Mouse (Mus musculus): ENCODE results near the gene Rpl9-ps6.
"Not testable (repeated sequence)": the region's sequence is repeated elsewhere in the genome, so short reads cannot be mapped to it uniquely, and the experiment has no call there.

The Rpl9-ps6 gene

DNA sequence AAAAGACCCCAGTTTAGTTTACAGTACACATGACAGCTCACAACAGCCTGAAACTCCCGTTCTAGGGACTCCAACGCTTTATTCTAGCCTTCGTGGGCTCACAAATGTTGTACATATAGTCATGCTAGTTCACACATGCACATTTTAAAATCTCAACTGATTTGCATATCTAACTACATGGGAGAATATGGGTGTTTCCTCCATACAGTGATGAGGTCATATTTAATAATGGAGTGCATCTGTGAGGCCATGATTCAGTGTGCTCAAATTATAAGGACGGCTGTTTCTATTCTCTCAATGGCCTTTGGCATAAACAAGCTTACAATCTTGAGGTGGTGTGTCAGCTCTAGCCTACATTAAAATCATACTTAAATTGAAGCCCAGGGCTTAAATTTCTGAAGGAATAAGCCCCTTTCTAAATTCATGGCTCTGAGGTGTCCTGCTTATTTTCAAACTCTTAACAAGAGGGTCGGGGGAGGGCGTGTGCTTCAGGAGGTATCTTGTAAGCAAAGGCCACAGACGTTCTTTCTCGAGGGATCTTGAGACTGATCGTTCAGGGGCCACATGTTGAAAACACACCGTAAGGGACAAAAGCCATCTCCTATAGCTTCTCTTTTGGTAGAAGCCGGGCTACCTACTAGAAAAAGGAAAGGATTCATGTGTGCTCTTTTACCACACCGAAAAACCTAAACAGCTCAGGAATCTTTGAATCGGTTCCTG, 18.7 kb upstream of the Rpl9-ps6 start:
- in situ Hi-C loops (cut with MboI; ENCODE audit: low sequenced_read_pairs), result no loop called here

DNA sequence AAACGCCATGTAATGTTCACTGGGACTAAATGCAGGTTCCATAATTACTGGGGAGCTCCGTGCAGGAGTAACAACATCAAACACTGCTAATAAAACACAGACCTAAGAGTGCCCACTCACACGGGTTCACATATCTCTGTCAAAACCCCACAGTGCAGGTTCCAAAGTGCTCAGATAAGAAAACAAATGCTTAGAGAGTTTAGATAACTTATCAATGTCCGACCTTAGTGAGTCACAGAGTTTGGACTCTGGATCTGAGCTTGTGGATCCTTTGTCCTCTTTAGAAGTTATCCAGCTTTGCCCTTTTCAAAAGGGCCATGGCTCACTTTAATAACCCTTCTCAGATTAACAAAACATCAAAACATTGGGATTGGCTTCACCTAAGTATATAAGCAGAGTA, 15.1 kb upstream of the Rpl9-ps6 start:
- in situ Hi-C loops (cut with MboI; ENCODE audit: low sequenced_read_pairs), result no loop called here

DNA sequence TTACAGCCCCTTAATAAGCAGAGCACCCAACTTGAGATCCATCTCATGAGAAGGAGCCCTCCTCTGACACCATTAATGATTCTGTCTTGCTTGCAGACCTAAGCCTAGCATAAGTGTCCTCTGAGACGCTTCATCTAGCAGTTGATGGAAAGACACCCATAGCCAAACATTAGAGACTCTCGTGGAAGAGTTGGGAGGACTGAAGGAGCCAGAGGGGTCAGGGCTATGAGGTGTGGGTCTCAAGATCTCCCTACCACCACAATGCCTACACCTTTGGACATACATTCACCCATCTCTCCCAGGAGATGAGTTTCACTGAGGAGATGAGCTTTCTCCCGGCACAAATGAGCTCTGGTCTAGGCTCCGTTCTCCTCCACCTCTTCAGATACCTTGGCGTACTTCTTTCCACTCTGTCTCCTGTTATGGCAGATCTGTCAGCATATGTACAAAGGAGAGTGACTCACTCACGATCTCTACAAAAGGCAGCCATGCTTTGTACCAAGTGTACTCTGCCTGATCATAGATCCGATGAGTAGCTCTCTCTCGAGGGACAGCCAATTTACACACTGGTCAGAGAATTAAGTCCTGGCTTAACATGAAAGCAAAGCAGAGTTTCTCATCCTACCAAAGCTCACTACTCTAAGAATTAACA, 14.5 kb upstream of the Rpl9-ps6 start:
- in situ Hi-C loops (cut with MboI; ENCODE audit: low sequenced_read_pairs), result no loop called here

DNA sequence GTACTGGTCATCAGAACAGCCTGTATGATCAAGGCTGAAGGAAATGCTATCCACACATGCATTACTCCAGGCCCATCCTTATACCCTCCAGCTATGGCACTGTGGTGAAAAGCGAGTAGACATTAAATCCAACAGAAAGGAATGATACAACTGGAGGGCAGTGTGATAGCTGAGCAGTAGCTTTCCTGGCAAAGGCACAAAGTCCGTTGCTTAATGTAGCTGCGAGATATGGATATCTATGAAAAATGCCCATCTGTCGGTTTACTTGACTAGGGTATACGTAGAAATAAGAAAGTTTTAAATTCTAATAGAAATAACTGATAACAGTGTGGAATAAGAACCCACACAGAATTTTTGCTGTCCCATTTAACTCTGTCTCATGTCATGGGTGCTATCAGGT, 13.9 kb upstream of the Rpl9-ps6 start:
- in situ Hi-C loops (cut with MboI; ENCODE audit: low sequenced_read_pairs), result no loop called here

DNA sequence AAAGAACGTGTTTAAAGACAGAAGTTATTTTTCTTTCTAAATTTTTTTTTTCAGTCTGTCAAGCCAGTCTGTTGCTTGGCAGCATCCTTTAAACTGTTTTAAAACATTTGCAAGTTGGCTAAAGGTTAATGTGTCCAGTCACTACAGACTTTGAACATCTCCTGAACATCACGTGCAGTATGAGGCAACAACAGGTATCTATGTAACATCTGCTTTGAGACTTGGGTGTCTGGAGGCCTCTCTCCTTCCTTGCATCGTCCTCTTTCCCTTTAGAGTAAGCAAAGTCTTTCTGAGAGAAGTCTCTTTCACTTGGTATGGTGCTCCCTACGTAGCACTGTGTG, 10.3 kb upstream of the Rpl9-ps6 start:
- in situ Hi-C loops (cut with MboI; ENCODE audit: low sequenced_read_pairs), result no loop called here

DNA sequence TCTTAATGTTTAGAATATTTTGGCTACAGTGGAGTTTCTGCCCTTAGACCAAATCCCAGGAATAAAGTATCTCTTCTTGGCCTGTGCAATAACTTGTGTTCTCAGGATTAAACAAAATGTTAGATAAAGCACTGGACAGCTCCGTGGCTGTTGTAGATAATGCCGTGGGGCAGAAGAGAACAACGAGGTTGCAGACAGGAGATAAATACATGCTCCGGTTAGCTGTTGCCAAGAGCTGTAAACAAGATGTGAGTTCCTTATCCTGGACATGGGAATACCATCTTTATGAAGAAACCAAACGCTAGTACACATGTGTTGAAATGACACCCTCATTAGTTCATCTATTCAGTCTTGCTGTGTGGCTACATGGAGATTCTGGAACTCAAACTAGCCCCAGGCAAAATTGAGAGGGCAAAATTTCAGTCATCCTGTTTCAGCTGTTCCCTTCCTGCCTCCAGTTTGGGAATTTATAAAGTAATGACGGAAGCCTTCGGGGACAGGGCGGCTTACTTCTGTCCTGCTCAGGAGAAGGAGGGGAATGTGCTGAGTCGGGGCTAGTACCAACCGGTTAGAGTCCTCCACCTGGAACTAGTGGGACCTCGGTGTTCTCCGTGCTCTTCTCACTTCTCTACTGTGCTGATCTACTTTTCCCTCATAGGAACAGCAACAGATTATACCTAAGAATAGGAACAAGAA, 9.8 kb upstream of the Rpl9-ps6 start:
- in situ Hi-C loops (cut with MboI; ENCODE audit: low sequenced_read_pairs), result no loop called here

DNA sequence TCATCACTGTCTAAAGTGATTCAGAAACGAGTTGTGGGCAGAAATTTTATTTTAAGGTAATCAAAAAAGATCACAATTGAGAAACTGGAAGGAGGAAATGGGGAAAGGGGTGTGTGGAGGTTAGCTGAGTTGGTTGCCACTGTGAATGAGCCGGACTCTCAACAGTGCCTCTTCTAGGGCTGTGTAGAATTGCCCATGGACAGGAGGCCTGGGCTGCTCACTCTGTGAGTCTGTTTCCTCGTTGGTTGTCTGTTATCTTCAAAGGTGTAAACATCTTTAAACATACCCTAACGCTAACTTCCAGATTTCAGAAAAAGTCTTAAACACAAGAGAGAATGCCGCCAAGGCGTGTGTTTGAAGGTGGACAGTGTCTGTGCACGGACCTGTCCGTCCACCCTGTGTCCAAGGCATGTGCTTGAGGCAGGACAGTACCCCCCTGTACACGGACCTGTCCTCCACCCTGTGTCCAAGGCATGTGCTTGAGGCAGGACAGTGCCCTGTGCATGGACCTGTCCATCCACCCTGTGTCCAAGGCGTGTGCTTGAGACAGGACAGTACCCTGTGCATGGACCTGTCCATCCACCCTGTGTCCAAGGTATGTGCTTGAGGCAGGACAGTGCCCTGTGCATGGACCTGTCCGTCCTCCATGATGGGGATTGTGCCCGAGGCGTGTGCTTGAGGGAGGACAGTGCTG, 4.3 kb upstream of the Rpl9-ps6 start:
- in situ Hi-C loops (cut with MboI; ENCODE audit: low sequenced_read_pairs), result no loop called here

DNA sequence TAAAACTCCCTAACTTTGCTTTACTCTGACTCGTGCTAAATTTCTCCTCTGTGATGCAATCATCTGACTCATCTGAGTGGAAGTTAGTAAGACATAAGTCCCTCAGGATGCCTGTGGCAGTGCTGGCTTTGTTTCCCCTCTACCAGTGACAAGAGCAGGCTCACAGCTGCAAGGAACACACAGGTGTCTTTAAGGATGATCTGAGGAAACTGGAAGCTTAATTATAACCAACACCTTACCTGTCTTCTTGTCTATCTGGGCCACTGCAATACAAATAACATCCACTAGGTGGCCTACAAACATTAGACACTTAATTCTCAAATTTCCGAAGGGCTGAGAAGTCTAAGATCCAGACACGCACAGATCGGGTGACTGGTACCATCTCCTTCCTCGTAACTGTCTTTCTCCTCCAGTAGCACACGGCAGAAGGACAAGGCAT, 3.7 kb upstream of the Rpl9-ps6 start:
- in situ Hi-C loops (cut with MboI; ENCODE audit: low sequenced_read_pairs), result no loop called here

DNA sequence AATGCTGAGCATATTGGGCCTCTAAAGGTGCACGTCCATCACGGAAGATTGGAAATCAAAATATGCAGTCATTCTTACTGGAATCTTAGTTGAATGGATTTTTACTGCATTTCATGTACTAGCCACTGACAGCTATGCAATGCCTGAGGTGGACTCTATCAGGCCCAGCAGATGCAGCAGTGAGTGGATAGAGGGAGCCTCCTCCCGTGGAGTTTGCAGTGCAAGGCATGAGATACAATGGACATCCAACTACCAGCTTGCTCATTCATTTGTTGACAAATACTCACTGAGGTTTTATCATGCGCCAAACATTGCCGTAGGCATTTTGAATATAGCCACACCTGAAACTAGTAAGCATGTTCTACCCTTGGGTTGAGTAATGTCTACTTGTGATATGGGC, 947 bp upstream of the Rpl9-ps6 start:
- in situ Hi-C loops (cut with MboI; ENCODE audit: low sequenced_read_pairs), result no loop called here

DNA sequence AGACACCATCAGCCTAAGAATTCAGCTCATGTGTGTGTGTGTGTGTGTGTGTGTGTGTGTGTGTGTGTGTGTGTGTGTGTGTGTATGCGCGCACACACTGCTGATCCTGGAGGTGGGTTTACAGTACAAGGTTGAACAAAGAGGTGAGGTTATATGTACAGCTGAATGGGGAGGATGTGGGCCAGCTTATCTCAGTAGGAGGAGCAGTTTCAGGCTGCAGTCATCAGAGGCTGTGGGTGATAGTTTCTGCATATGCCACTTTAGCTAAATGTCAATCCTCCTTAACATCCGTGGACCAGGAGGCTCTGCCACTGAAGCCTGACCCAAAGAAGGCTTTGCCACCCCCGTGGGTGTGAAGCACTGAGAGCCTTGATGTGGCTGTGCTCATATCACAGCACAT, 1.1 kb downstream of the Rpl9-ps6 start:
- in situ Hi-C loops (cut with MboI; ENCODE audit: low sequenced_read_pairs), result no loop called here

DNA sequence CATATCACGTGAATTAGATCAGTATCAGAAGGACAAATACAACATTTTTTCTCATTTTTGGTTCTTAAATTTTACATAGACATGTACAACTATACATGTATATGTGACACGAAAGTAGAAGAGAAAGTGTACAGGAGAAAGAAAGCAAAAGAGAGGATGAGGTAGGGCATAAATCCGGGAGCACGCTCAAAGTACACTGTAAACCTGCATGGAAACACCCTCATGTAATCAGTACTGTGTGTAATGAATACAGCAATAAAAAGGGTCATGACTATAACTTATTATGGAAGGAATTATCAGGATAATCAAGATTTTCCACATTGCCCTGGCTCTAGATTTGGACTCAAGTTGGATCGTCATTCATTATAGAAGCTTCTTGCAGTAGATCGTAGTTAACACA, 3.3 kb downstream of the Rpl9-ps6 start:
- in situ Hi-C loops (cut with MboI; ENCODE audit: low sequenced_read_pairs), result no loop called here

DNA sequence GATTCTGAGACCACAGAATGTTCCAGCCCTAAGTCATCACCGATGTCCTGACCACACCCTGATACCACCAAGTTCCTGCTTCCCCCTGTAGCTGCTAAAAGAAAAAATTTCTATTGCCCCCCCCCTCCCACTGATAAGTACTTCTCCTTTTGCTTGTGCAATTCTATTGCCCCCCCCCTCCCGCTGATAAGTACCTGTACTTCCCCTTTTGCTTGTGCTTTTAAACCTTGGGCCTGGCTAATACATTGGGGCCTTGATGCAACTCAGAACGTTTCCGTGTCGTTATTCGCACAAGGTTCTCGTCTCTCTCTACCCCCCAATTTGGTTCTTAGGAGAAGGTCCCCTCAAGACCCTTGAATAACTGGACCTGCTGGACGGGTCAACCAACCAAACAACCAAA, 8.7 kb downstream of the Rpl9-ps6 start:
- in situ Hi-C loops (cut with MboI; ENCODE audit: low sequenced_read_pairs), result not testable (repeated sequence)

DNA sequence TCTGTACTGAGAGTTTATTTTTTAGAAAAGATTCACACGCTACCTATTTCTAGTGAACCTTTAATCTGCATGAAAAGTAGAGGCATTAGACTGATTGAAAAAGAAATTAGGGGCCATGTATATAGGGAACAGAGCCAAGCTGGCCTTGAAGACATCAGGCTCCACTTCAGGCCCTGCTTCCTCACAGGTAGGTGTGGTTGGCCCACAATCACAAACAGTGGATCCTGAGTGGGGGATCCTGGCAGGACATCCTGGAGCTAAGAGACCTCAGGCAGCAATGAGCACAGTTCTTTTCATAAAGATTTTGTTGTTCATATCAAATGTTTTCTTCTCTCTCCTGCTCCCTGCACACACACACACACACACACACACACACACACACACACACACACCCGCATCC, 9.6 kb downstream of the Rpl9-ps6 start:
- in situ Hi-C loops (cut with MboI; ENCODE audit: low sequenced_read_pairs), result no loop called here

DNA sequence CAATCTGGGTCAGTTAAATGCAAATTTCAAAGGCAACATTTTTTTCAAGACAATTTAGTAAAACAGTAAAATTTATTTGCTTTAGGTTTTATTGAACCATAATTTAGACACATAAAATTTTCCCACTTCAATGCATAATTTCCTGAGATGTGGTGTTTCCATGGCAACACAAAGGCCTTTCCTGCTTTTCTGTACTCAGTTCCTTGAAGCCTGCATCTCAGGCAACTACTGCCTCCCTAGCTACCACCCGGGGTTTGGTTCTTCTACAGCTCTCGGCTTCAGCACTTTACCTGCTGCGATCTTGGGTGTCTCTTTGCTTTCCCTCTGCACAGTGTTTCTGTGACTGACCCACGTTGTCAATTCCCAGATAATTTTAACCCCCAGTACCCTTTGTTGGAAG, 14.1 kb downstream of the Rpl9-ps6 start:
- in situ Hi-C loops (cut with MboI; ENCODE audit: low sequenced_read_pairs), result no loop called here

DNA sequence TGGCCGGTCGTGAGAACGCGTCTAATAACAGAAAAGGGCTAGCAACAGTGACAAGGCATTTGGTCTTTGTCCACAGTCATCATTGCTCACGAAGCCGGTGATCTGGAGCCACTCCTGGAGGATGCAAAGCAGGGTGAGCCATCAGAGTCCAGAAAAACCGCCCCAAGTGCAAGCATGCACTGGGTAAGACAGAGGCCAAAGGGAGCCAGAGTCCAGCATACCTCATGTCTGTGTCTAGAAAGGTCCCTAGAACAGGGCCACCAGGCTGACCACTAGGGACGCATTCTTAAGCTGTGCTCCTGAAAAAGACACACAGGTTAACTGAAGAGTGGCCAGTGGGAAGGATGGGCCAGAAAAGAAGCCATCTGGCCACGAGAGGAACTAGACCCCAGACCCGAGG, 17.4 kb downstream of the Rpl9-ps6 start:
- in situ Hi-C loops (cut with MboI; ENCODE audit: low sequenced_read_pairs), result no loop called here

DNA sequence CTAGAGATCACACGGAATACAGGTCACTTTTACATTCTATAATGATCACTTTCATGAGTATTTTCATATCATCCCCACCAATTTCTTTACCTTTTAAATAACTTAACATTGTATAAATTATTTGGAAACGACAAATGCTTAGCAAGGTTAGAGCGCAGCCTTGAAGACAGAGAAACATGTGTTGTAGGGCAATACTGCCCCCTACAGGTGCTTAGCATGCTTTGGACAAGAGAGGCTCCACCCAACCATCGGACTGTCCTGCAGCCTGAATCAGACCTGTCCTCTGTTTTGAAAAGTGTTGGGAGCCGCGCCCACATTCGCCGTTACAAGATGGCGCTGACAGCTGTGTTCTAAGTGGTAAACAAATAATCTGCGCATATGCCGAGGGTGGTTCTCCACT, 24.8 kb downstream of the Rpl9-ps6 start:
- in situ Hi-C loops (cut with MboI; ENCODE audit: low sequenced_read_pairs), result no loop called here

DNA sequence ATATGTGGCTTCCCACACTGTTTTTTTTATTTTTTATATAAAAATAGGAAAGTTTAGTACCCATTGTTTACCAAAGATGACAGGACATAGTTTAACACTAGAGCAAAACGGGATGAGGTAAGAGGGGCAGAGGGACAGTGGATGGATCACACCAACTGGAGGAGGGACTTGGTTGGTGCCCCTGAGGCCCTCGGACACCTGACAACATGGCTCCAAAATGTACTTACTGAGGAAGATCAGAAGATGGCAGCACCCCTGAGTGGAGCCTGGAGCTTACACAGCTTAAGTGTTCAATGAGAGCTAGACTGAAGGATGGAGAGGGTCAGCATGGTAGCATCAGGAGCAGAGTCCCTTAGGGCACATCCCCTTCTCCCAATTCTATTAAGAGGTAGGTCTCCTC, 27.0 kb downstream of the Rpl9-ps6 start:
- in situ Hi-C loops (cut with MboI; ENCODE audit: low sequenced_read_pairs), result no loop called here

DNA sequence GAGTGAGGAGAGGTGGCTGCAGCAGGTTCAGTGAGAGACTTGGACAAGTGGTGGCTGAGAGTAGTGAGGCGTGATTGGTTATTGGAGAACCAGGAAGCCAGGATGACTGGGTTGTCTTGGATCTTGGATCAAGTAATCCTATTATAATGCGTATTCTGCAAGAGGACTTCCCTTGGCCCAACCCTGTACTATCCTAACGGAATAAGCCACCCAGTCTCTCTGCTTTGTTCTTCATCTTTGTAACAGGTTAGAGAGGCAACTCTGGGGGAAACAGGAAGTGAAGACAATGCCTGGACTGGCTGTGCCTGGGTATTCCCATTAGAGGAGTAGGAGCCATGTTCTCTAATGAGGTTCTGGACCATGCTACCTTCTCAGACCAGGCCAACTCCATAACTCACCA, 40.5 kb downstream of the Rpl9-ps6 start:
- in situ Hi-C loops (cut with MboI; ENCODE audit: low sequenced_read_pairs), result no loop called here

DNA sequence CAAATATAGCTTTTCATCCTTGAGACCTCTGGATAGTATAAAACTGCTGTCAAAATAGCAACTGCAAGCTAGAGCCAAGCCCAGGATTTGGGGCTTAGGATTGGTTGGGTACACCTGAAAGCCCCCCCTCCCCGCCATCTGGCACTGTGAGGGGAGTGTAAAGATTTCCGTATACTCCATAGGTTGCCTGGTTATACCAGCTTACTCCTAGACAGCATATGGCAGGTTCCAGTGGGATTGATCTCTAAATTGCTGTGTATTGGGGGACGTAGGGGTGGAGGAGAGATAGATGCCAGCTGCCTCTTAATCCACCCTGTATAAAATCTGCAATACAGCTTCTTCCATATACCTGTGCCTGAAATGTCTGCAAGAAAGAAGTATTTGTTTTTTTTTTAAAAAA, 41.7 kb downstream of the Rpl9-ps6 start:
- in situ Hi-C loops (cut with MboI; ENCODE audit: low sequenced_read_pairs), result no loop called here

DNA sequence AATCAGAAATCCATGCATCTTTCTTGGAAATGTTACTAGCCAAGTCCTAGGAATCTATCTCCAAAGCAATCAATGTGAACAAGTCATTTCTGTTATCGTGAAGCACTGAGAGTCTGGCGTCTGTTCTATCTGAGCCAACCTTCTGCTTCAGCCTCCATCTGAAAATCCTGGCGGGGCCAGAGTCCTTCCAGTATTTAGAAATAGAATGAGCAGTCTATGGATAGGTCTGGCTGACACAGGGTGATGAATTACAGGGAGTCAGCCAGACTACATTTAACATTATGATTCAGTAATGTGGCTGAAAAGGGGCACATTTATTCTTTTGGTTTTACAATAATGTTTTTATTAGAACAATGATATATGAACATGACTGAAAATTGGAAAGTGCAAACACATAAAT, 47.3 kb downstream of the Rpl9-ps6 start:
- in situ Hi-C loops (cut with MboI; ENCODE audit: low sequenced_read_pairs), result no loop called here

DNA sequence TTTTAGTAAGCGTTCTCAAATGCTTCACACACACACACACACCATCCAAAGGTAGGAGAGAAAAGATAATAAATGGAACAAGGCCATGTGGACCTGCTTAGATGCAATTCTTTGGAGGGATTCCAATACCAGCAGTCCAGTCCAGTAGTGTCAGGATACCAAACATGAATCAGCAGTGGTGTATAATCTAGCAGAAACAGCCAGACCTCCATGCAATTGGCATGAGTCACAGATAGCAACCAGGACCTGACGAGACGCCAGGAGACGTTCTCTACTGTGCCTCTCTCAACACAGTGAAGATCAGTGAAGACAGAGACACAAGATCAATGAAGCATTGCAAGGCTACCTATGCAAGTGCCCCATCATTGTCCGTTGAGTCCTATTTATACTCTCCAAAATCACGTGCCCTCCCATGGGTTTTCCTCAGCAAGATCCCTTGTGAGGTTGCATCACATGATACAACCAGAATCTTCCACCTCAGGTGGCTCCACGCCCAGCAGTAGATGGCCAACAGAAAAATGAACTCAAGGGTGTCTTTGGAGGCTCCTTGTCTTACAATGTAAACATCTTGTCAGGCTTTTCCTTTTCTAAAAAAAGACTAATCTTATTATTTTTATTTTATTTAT, 49.6 kb downstream of the Rpl9-ps6 start:
- in situ Hi-C loops (cut with MboI; ENCODE audit: low sequenced_read_pairs), result no loop called here
